Mouse (Mus musculus): ENCODE measurements around the gene Eme2. TPM values are rescaled to one million over a fixed set of nuclear protein-coding genes. Genes with fewer than 3 reads are reported as not detected.

Eme2 gene
- total RNA-seq, 2 experiments from 2014 or later: 24.8 to 27.1 TPM

Other genes with a start within 250 kb of the Eme2 start
- gene Slc9a3r2, start 244.8 kb downstream of the Eme2 start, total RNA-seq (2021): 10 to 100 TPM; 61.8 to 75.0 TPM
- gene Npw, start 236.6 kb downstream of the Eme2 start, total RNA-seq (2021): not detected
- 10 to 100 TPM; 26.0 to 26.6 TPM for gene Zfp598, start 225.4 kb downstream of the Eme2 start, total RNA-seq (2021)
- gene Syngr3, start 205.1 kb downstream of the Eme2 start, total RNA-seq (2021): under 1 TPM; 0.14 to 0.27 TPM
- gene Gfer, start 198.9 kb downstream of the Eme2 start, total RNA-seq (2021): 10 to 100 TPM; 23.3 to 25.6 TPM
- gene Noxo1, start 198.9 kb downstream of the Eme2 start, total RNA-seq (2021): 1 to 10 TPM; 1.9 to 2.1 TPM
- gene Tbl3, start 187.4 kb downstream of the Eme2 start, total RNA-seq (2021): 10 to 100 TPM; 25.2 to 29.2 TPM
- not detected for gene Rnf151, start 177.0 kb downstream of the Eme2 start, total RNA-seq (2021)
- 100 to 1,000 TPM; 734 to 782 TPM for gene Rps2, start 177.0 kb downstream of the Eme2 start, total RNA-seq (2021)
- 100 to 1,000 TPM; 684 to 725 TPM for gene Ndufb10, start 170.6 kb downstream of the Eme2 start, total RNA-seq (2021)
- gene Rpl3l, start 167.3 kb downstream of the Eme2 start, total RNA-seq (2021): 10 to 100 TPM; 19.5 TPM
- 10 to 100 TPM; 74.4 to 83.3 TPM for gene Msrb1, start 158.4 kb downstream of the Eme2 start, total RNA-seq (2021)
- gene Hs3st6, start 142.1 kb downstream of the Eme2 start, total RNA-seq (2021): under 1 TPM in 1 of 2 experiments, not detected in 1; 0.20 TPM
- under 1 TPM in 1 of 2 experiments, not detected in 1; 0.16 TPM for gene Meiob, start 90.8 kb downstream of the Eme2 start, total RNA-seq (2021)
- gene Hagh, start 54.9 kb downstream of the Eme2 start, total RNA-seq (2021): 10 to 100 TPM; 77.6 to 82.3 TPM
- 10 to 100 TPM; 50.3 to 53.0 TPM for gene Fahd1, start 44.7 kb downstream of the Eme2 start, total RNA-seq (2021)
- gene Igfals, start 29.1 kb downstream of the Eme2 start, total RNA-seq (2021): 1 to 10 TPM; 2.9 to 3.5 TPM
- gene Nubp2, start 8.7 kb downstream of the Eme2 start, total RNA-seq (2021): 10 to 100 TPM; 25.6 to 27.0 TPM
- 10 to 100 TPM; 34.8 to 38.6 TPM for gene Spsb3, start 8.4 kb downstream of the Eme2 start, total RNA-seq (2021)
- gene Mrps34, start within 50 bp of the Eme2 start, total RNA-seq (2021): 10 to 100 TPM; 93.6 to 97.0 TPM
- gene Nme3, start 1.4 kb upstream of the Eme2 start, total RNA-seq (2021): 10 to 100 TPM; 33.6 to 42.8 TPM
- 10 to 100 TPM; 66.5 to 68.5 TPM for gene Mapk8ip3, start 41.9 kb upstream of the Eme2 start, total RNA-seq (2021)
- 10 to 100 TPM; 43.6 to 49.9 TPM for gene Jpt2, start 65.6 kb upstream of the Eme2 start, total RNA-seq (2021)
- 10 to 100 TPM; 15.1 to 16.3 TPM for gene Cramp1l, start 120.7 kb upstream of the Eme2 start, total RNA-seq (2021)
- gene Ift140, start 121.0 kb upstream of the Eme2 start, total RNA-seq (2021): 1 to 10 TPM; 7.0 to 7.3 TPM
- 10 to 100 TPM; 25.2 to 27.4 TPM for gene Tmem204, start 188.5 kb upstream of the Eme2 start, total RNA-seq (2021)
- gene Telo2, start 220.9 kb upstream of the Eme2 start, total RNA-seq (2021): 10 to 100 TPM; 16.4 to 17.5 TPM
- 1 to 10 TPM; 1.4 TPM for gene Ptx4, start 225.7 kb upstream of the Eme2 start, total RNA-seq (2021)
- gene Clcn7, start 238.3 kb upstream of the Eme2 start, total RNA-seq (2021): 10 to 100 TPM; 25.2 to 25.6 TPM

Measured in heart, postnatal 4 days (tissue).